Mouse (Mus musculus) forebrain, embryonic 14.5 days (tissue): Measurements from ENCODE around the gene Il4. TPM values are rescaled to one million over a fixed set of nuclear protein-coding genes. Genes with fewer than 3 reads are reported as not detected.

Experiments used
- ATAC-seq: fragments of 200-750 bp; cut with Nextera tagmentation; 2 replicates; pipeline ENCODE4 v1.8.0; 2017; ENCODE audit warnings: mild to moderate bottlenecking, moderate library complexity
- DNase-seq: peaks from one replicate; pipeline ENCODE4 v3.0.0-alpha.2; 2015; ENCODE audit warnings: low spot score
- H3K27ac ChIP-seq: fragments of 300-500 bp; sonication (generic); 2 replicates; pipeline ENCODE4 v1.5.1; 2014; ENCODE audit warnings: low read depth, mild to moderate bottlenecking, control low read depth, low read length, moderate library complexity
- H3K27me3 ChIP-seq: fragments of 300-500 bp; sonication (generic); replicated peaks from 2 replicates; pipeline ENCODE4 v1.6.1; 2014; ENCODE audit warnings: low read length, control low read depth, mixed read lengths; ENCODE audit not compliant: control insufficient read depth, insufficient read depth
- H3K36me3 ChIP-seq: fragments of 300-500 bp; sonication (generic); 2 replicates; pipeline ENCODE4 v1.6.1; 2014; ENCODE audit warnings: low read length, control low read depth; ENCODE audit not compliant: control insufficient read depth, insufficient read depth
- H3K4me1 ChIP-seq: fragments of 300-500 bp; sonication (generic); 2 replicates; pipeline ENCODE4 v1.6.1; 2014; ENCODE audit warnings: antibody characterized with exemption, low read length, control low read depth; ENCODE audit not compliant: control insufficient read depth, insufficient read depth
- H3K4me2 ChIP-seq: fragments of 300-500 bp; sonication (generic); 2 replicates; pipeline ENCODE4 v1.6.1; 2014; ENCODE audit warnings: mild to moderate bottlenecking, control low read depth, low read length
- H3K4me3 ChIP-seq: fragments of 300-500 bp; sonication (generic); 2 replicates; pipeline ENCODE4 v1.5.1; 2014; ENCODE audit warnings: low read depth, low read length, control low read depth
- H3K9ac ChIP-seq: fragments of 300-500 bp; sonication (generic); 2 replicates; pipeline ENCODE4 v1.6.1; 2014; ENCODE audit warnings: mild to moderate bottlenecking, low read length, control low read depth, moderate library complexity
- H3K9me3 ChIP-seq: fragments of 300-500 bp; sonication (generic); replicated peaks from 2 replicates; pipeline ENCODE4 v1.6.1; 2016; ENCODE audit warnings: low read length, control low read depth, mixed read lengths; ENCODE audit not compliant: control insufficient read depth
- WGBS: fragments of 180-500 bp; shearing (Covaris S2); extraction: QIAGEN DNeasy Blood & Tissue Kit; methylation state at CpG from one replicate; pipeline ENCODE4 v1.1.7; 2014; 5-methylcytosine and 5-hydroxymethylcytosine counted together
- polyA plus RNA-seq: library from polyadenylated mRNA; unstranded; fragments of >200 nt; fragmentation: Nextera tagmentation; extraction: Ambion mirVana; gene quantifications from 2 replicates; pipeline ENCODE4 v1.2.1, GENCODE M21; 2014

The Il4 gene
- polyA plus RNA-seq, 1 experiment from 2014 or later = 5.9 TPM

DNA sequence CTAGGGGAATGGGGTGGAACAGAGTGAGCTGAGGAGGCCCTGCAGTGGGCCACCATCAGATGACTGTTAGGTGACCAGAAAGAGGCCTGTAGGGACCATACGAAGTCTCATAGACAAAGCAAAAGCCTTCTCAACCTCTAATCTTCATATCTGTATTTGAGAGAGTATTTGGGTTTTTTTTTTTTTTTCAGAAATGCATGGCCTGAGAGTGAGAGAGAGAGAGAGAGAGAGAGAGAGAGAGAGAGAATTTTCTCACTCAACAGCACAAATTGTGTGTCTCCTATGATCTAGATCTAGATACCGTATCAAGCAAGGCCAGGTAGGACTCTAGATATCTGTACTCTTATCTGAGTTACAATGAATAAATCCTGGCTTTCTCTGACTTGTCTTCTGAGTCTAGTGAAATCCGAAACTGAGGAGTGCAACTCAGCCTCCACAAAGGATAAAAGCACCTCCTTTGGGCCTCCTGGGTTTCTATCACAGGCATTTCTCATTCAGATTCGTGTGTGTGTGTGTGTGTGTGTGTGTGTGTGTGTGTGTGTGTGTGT, 833 bp downstream of the Il4 start:
- WGBS = 52% methylated on average over 4 of the region's 4 CpGs
- Histone ChIP-seq H3K4me1 (no peaks in the 10 kb centered on the region), H3K4me2 (no peak overlapping the region), H3K27me3 (no peaks in the 10 kb centered on the region), H3K4me3 (no peak overlapping the region), H3K36me3 (no peaks in the 10 kb centered on the region), H3K9me3 (no peaks in the 10 kb centered on the region), H3K27ac (no peak overlapping the region), H3K9ac (no peak overlapping the region)
- no peak for DNase-seq
- no peak for ATAC-seq

DNA sequence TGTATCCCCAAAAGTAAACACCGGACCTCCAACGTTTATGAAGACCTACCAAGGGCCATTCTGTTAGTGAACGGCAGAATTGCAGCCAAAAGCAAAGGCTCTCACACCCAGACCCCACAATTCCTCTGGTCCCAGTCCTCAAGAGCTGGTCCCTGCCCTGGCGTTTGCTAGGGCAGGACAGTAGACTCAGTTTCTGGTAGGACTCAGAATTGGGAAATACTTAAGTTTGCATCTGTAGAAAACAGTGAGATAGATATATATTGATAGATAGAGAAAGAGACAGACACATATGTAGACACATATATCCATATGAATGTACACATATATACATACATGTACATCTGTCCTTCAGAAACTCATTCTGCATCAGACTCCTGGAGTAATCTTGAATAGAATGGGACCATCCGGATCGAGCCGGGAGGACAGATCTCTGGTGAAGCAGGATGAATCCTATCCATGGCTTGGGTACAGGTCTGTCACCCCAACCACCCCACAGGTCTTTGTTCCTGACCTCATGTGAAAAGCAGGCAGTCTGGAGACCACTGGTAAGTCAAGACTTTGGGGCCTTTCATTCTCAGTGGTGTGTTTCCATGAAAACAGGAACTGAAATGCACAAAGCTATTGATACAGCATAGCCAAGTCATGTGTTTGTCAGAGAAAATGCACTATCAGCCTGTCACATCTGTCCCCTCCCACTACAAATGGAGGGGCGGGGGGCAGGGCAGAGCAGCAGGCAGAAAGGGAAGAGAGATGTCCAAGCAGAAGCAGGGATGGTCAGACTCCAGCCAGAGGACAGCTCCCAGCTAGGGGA, 1.5 kb downstream of the Il4 start:
- Histone ChIP-seq H3K9me3 (no peaks in the 10 kb centered on the region), H3K9ac (no peak overlapping the region), H3K4me2 (no peak overlapping the region), H3K4me1 (no peaks in the 10 kb centered on the region), H3K4me3 (no peak overlapping the region), H3K27me3 (no peaks in the 10 kb centered on the region), H3K36me3 (no peaks in the 10 kb centered on the region), H3K27ac (no peak overlapping the region)
- ATAC-seq = no peak
- WGBS = 88% methylated on average over 8 of the region's 8 CpGs
- no peak for DNase-seq

DNA sequence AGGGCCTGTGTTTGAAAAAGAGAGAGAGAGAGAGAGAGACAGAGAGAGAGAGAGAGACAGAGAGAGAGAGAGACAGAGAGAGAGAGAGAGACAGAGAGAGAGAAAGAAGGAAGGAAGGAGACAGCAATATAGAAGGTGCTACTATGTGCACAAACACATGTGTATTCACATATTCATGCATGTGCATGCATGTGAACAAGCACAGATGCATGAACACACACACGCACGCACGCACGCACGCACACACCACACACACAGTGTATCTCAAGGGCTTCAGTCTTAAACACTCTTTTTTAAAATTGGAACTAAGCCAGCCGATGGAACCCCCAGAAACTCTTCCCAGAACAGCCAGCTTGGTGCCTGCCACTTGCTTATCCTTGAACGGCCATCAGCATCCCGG, 2.9 kb downstream of the Il4 start:
- no peak for DNase-seq
- Histone ChIP-seq H3K27ac (no peak overlapping the region), H3K9me3 (no peaks in the 10 kb centered on the region), H3K4me2 (no peak overlapping the region), H3K4me1 (no peaks in the 10 kb centered on the region), H3K36me3 (no peaks in the 10 kb centered on the region), H3K27me3 (no peaks in the 10 kb centered on the region), H3K4me3 (no peak overlapping the region), H3K9ac (no peak overlapping the region)
- no peak for ATAC-seq
- 91% methylated on average over 8 of the region's 8 CpGs for WGBS

GRCm38 (mm10) chr11:53615172-53615571, 3.3 kb downstream of the Il4 start:
- DNase-seq (no peak), ATAC-seq (no peak)
- Histone ChIP-seq H3K4me1 (no peaks in the 10 kb centered on the region), H3K27me3 (no peaks in the 10 kb centered on the region), H3K4me2 (no peak overlapping the region), H3K9ac (no peak overlapping the region), H3K27ac (no peak overlapping the region), H3K9me3 (no peaks in the 10 kb centered on the region), H3K4me3 (no peak overlapping the region), H3K36me3 (no peaks in the 10 kb centered on the region)
- WGBS = 40% methylated on average over 6 of the region's 6 CpGs

DNA sequence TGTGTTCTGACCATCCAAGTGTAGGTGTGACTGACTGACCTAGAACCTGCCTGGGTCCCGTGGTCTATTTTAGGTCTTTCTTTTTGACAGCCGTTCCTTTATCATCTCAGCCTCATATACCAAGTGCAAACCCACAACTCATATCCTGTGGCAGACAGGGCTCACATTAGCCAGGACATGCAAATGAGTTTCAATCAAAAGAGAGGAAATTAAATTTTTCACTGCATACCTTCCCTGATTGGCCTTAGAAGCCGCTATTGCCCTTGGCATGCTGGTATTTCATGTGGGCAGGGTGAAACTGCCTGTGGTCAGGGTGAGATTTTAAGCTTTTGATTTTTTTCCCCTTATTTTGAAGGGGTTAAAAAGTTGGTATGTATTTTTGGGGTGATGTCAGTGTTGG, 8.8 kb downstream of the Il4 start:
- Histone ChIP-seq H3K4me2 (no peak overlapping the region), H3K9ac (no peak overlapping the region), H3K36me3 (no peaks in the 10 kb centered on the region), H3K27me3 (no peaks in the 10 kb centered on the region), H3K4me3 (no peak overlapping the region), H3K27ac (no peak overlapping the region), H3K9me3 (no peaks in the 10 kb centered on the region), H3K4me1 (no peaks in the 10 kb centered on the region)
- DNase-seq = no peak
- ATAC-seq = no peak
- 89% methylated on average over 3 of the region's 3 CpGs for WGBS

GRCm38 (mm10) chr11:53609231-53609630, 9.2 kb downstream of the Il4 start:
- H3K4me2 ChIP-seq = no peak overlapping the region
- ATAC-seq (no peak), DNase-seq (no peak)
- H3K27me3 ChIP-seq = no peaks in the 10 kb centered on the region
- no peaks in the 10 kb centered on the region for H3K9me3 ChIP-seq
- H3K27ac ChIP-seq = no peak overlapping the region
- no peak overlapping the region for H3K9ac ChIP-seq
- H3K4me3 ChIP-seq = no peak overlapping the region
- 0 out of 2 replicates have a peak, but pooled peaks cover under 1% of the 10 kb centered on the region for H3K36me3 ChIP-seq
- WGBS = 80% methylated on average over 6 of the region's 6 CpGs
- no peaks in the 10 kb centered on the region for H3K4me1 ChIP-seq

DNA sequence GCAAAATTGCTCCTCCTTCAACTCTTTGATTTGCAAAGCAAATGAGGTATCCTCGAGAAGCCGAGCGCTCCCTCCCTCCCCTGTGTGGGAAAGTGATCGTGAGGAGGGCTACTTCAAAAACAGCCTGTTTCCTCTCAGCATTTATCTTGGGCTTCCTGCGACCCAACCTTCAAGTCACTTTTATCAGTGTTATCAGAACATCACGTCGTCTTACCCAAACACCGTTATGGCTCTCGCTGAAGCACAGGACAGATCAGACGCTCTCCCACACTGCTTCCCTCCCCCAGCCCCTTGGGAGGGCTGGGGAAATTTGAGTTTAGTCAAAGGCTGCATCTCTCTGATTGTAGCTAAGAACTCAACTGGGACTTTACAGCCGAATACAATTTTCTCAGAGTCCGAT, 12.9 kb downstream of the Il4 start:
- Histone ChIP-seq H3K9ac (no peak overlapping the region), H3K36me3 (peaks cover 25% of the 10 kb centered on the region), H3K27ac (no peak overlapping the region), H3K9me3 (no peaks in the 10 kb centered on the region), H3K4me2 (0 out of 2 replicates have a peak overlapping the region, but pooled peaks have one; percentile 0), H3K4me1 (no peaks in the 10 kb centered on the region), H3K27me3 (no peaks in the 10 kb centered on the region), H3K4me3 (no peak overlapping the region)
- ATAC-seq = no peak
- peak; percentile 22 for DNase-seq
- WGBS = 10% methylated on average over 12 of the region's 12 CpGs

DNA sequence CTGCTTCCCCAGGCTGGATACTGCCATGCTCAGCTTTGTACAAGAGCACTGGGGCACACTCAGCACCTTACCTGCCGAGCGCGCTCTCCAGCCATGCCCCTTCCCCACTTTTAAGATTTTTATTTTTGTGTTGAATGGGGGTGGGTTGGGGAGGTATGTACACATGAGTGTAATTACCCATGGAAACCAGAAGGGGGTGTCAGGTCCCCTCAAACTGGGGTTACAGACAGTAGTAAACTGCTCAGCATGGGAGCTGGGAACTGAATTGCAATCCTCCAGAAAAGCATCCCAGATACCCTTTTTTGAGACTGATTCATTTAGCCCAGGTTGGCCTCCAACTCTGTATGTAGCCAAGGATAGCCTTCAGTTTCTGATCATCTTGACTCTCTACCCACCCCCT, 13.5 kb downstream of the Il4 start:
- ATAC-seq (no peak), DNase-seq (no peak)
- H3K36me3 ChIP-seq = peaks cover 29% of the 10 kb centered on the region
- H3K9ac ChIP-seq = no peak overlapping the region
- H3K27ac ChIP-seq = no peak overlapping the region
- no peak overlapping the region for H3K4me3 ChIP-seq
- H3K4me2 ChIP-seq = no peak overlapping the region
- no peaks in the 10 kb centered on the region for H3K9me3 ChIP-seq
- WGBS = 93% methylated on average over 3 of the region's 3 CpGs
- no peaks in the 10 kb centered on the region for H3K4me1 ChIP-seq
- no peaks in the 10 kb centered on the region for H3K27me3 ChIP-seq

DNA sequence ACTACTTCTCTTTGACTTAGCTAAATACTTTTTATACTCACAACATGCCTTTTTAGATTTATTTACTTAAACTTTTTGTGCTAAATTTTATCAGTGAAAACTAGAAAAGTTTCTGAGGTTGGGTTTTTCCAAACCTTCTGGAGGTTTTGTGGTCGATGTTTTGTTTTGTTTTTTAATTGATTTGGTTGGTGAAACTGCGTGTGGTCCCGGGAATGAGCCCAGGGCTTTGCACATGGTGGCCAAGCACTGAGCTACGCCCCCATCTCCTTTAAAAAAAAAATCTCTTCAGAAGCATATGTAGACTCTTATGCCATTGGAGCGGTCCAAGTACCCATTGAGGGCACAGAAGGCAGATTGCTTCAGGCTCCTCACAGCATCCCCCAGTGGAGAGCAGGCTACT, 27.4 kb downstream of the Il4 start:
- H3K4me2 ChIP-seq = no peak overlapping the region

More for the DNA sequence above, 27.4 kb downstream of the Il4 start:
- Histone ChIP-seq H3K9me3 (no peaks in the 10 kb centered on the region), H3K4me3 (no peak overlapping the region), H3K27ac (no peak overlapping the region), H3K9ac (no peak overlapping the region), H3K4me1 (no peaks in the 10 kb centered on the region), H3K27me3 (no peaks in the 10 kb centered on the region), H3K36me3 (peaks cover 80% of the 10 kb centered on the region)
- DNase-seq = no peak
- 91% methylated on average over 5 of the region's 5 CpGs for WGBS
- no peak for ATAC-seq
